Mouse (Mus musculus): ENCODE data around the gene Ciita.

DNA sequence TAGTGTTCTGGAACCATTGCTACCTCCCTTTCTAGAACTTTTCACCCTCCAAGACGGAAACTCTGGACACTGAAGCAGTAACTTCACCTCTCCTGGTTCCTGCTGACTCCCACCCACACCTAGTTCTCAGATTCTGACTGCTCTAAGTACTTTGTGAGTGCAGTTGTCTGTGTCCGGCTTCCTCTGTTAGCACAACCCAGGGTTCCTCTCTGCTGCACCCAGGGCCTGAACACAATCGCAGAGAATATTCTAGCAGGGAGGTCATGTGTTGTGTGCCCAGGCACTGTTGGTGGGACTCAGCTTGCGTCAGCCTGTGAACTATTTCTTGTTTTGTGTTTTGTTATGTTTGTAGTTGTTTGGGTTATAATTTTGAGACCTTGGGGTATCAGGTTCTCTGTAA is 11.9 kb downstream of the Ciita start:
- TF ChIP-seq POLR2A (IDR thresholded peaks at IDR 0.05; ENCODE audit: insufficient read depth, low read length) (no peak), CTCF (IDR thresholded peaks at IDR 0.05; ENCODE audit: low read depth, low read length) (no peak), EP300 (IDR thresholded peaks at IDR 0.05; ENCODE audit: insufficient read depth, low read depth, low read length) (no peak)

Measured in ES-Bruce4 (cell line).